Mouse (Mus musculus) lung, postnatal 0 days (tissue): ENCODE results near the gene Amdhd2.
A peak's percentile ranks its signal among the peaks of the same experiment; 100 is the strongest.

Source experiments
- CTCF ChIP-seq: IDR thresholded peaks from 2 replicates; pipeline ENCODE4 v1.5.1; 2016; ENCODE audit warnings: antibody characterized with exemption, mild to moderate bottlenecking
- EP300 ChIP-seq: IDR thresholded peaks from 2 replicates; pipeline ENCODE4 v1.6.1; 2016; ENCODE audit warnings: antibody characterized with exemption, mild to moderate bottlenecking, control low read depth

DNA sequence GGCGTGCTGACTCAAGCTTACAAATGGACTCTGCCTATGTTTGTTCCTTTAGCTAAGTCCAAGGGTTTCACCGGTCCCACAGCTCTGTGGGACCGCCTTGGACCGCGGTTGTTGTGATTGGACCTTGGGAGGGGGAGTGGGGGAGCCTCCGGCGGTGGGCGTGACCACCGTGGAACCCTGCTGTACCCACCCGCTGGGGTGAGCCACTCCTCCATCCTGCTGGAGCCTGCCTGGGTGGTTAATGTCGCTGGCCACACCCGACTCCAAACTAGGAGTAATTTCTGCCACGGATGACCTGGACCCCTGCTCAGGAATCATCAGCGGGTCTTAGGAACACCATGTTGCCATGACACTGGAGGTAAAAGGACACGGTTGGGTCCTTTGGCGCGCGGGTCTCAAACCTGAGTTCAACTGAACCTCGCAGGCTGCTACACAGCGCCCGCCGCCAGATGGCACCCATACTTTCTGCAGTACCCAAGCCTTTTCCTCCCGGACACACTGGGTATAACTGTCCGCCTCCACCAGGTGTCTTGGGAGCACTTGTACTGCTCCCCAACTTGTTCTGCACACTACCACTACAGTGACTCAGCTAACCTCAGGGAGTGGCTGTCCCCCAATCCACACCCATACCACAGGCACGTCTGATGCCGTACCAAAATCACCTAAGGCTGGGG lies 11.5 kb downstream of the Amdhd2 start:
- peak; percentile 95 for TF ChIP-seq CTCF
- no peak for TF ChIP-seq EP300
